Mouse (Mus musculus): ENCODE measurements at regions not wholly inside any gene's neighbourhood (a gene's known extent, or its start where the extent isn't known, plus 50 kb on each side); places are given as distances from the start of the nearest gene placed in this dataset.

DNA sequence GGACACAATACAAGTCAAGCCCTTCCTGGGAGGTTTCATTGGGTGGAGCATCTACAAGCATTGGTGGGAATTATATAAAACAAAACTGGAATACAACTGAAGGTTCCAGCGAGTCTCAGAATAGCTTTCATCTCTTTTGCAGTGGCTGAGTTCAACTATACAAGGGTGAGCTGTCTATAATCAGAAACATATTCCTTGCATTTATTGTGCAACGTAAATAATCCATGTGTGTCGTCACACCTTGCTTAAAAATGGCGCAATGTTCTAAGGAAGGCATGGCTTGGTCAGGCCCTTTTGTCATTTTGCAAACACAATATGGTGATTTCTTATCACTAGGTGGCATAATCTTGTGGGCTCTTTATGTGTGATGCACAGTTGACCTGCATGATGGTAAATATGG, 320.8 kb upstream of the Sox11 start:
- no peak for TF ChIP-seq CTCF (IDR thresholded peaks at IDR 0.05; ENCODE audit: low read depth, low read length)
- no peak for TF ChIP-seq POLR2A (IDR thresholded peaks at IDR 0.05; ENCODE audit: borderline replicate concordance, low read depth, low read length)

All from bone marrow macrophage, adult 2 months (primary cell).